29 mouse cellular contexts compared by ENCODE assay signal in the genomic region with DNA sequence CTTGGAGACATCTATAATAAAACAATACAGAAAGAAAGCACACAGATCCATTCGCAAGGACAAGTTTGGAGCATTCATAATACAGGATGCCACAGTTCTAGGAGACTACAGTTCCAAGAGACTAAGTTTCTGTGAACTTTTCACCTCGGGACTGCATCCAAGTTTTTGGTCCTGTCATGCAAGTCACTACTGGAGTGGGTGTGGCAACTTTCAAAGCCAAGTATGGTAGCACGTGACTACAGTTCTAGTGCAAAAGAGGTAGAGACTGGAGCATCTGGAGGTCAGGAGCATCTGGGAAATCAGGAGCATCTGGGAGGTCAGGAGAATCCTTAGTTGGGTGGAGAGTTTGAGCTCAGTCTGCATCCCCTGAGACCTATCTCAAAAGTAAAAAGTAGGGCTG. TPM values are rescaled to one million over a fixed set of nuclear protein-coding genes. Genes with fewer than 3 reads are reported as not detected.
"Had no signal": no experiment of that assay in that cellular context is flagged by ENCODE, and none has a peak within 500 bp of the region (broad histone marks: within the 10 kb centered on the region; RNA-seq: fewer than 3 reads in every experiment).

No protein-coding gene starts in this region.

- DNase-seq: kidney, adult 11 months; kidney, postnatal 14 days; kidney, postnatal 4 days; liver; liver, embryonic 13.5 days; lung, postnatal 14 days; lung, postnatal 4 days; right cerebral cortex, postnatal 4 days; thymus, postnatal 25 days had no signal

- H3K4me2 ChIP-seq: intestine, embryonic 15.5 days; kidney, embryonic 15.5 days; limb, embryonic 13.5 days; liver, embryonic 13.5 days; midbrain, embryonic 12.5 days; stomach, embryonic 15.5 days had no signal

- H3K9ac ChIP-seq: intestine, embryonic 15.5 days; kidney, embryonic 15.5 days; limb, embryonic 13.5 days; liver, embryonic 13.5 days; midbrain, embryonic 12.5 days; stomach, embryonic 15.5 days had no signal

- H3K4me3 ChIP-seq: intestine, embryonic 15.5 days; kidney, embryonic 15.5 days; limb, embryonic 10.5 days; limb, embryonic 13.5 days; liver, embryonic 13.5 days; midbrain, embryonic 12.5 days; myocyte; stomach, embryonic 15.5 days had no signal

- H3K27me3 ChIP-seq: intestine, embryonic 15.5 days; kidney, embryonic 15.5 days; liver, embryonic 13.5 days had no signal

- H3K27ac ChIP-seq: intestine, embryonic 15.5 days; kidney, embryonic 15.5 days; limb, embryonic 10.5 days; limb, embryonic 13.5 days; liver, embryonic 13.5 days; midbrain, embryonic 12.5 days; stomach, embryonic 15.5 days had no signal

- ATAC-seq: intestine, embryonic 15.5 days; midbrain, embryonic 16.5 days had no signal

- H3K9me3 ChIP-seq: intestine, embryonic 15.5 days; kidney, embryonic 15.5 days; limb, embryonic 10.5 days; limb, embryonic 13.5 days; liver, embryonic 13.5 days; midbrain, embryonic 12.5 days; stomach, embryonic 15.5 days had no signal

- H3K36me3 ChIP-seq: intestine, embryonic 15.5 days; kidney, embryonic 15.5 days; limb, embryonic 10.5 days; limb, embryonic 13.5 days; liver, embryonic 13.5 days; midbrain, embryonic 12.5 days; stomach, embryonic 15.5 days had no signal

RNA-seq across cellular contexts. Expression of gene Lhfpl5, which starts 3.6 kb away (rescaled TPM):
- total RNA-seq: megakaryocyte progenitor cell, adult 5-6 weeks; megakaryocyte-erythroid progenitor cell, adult 5-6 weeks; monocyte, adult 5-6 weeks had no signal
- polyA plus RNA-seq: liver, embryonic 13.5 days had no signal

RNA-seq across cellular contexts. Expression of gene Clps, which starts 11.3 kb away (rescaled TPM):
- total RNA-seq: layer of hippocampus, adult 18-20 months; layer of hippocampus, postnatal 14 days; left cerebral cortex, postnatal 25 days; megakaryocyte progenitor cell, adult 5-6 weeks; megakaryocyte-erythroid progenitor cell, adult 5-6 weeks; monocyte, adult 5-6 weeks had no signal
- polyA plus RNA-seq: limb, embryonic 10.5 days; midbrain, embryonic 12.5 days; midbrain, embryonic 16.5 days; myocyte; neural tube, embryonic 11.5 days; neural tube, embryonic 14.5 days had no signal

RNA-seq across cellular contexts. Expression of gene Clpsl2, which starts 22.7 kb away (rescaled TPM):
- total RNA-seq: layer of hippocampus, adult 18-20 months; layer of hippocampus, postnatal 14 days; left cerebral cortex, postnatal 25 days; megakaryocyte progenitor cell, adult 5-6 weeks; megakaryocyte-erythroid progenitor cell, adult 5-6 weeks; monocyte, adult 5-6 weeks had no signal
- polyA plus RNA-seq: intestine, embryonic 15.5 days; kidney, embryonic 15.5 days; limb, embryonic 10.5 days; limb, embryonic 13.5 days; liver, embryonic 13.5 days; liver, embryonic 16.5 days; lung, embryonic 16.5 days; midbrain, embryonic 12.5 days; midbrain, embryonic 16.5 days; myocyte; neural tube, embryonic 11.5 days; neural tube, embryonic 14.5 days; stomach, embryonic 15.5 days; thymus, postnatal 0 days; urinary bladder, adult 2 months had no signal

RNA-seq across cellular contexts. Expression of gene Armc12, which starts 41.3 kb away (rescaled TPM):
- total RNA-seq: layer of hippocampus, adult 18-20 months; layer of hippocampus, postnatal 14 days; left cerebral cortex, postnatal 25 days; megakaryocyte progenitor cell, adult 5-6 weeks; megakaryocyte-erythroid progenitor cell, adult 5-6 weeks had no signal
- polyA plus RNA-seq: intestine, embryonic 15.5 days; kidney, embryonic 15.5 days; limb, embryonic 10.5 days; limb, embryonic 13.5 days; liver, embryonic 13.5 days; liver, embryonic 16.5 days; lung, embryonic 16.5 days; midbrain, embryonic 12.5 days; midbrain, embryonic 16.5 days; myocyte; neural tube, embryonic 11.5 days; neural tube, embryonic 14.5 days; stomach, embryonic 15.5 days; thymus, postnatal 0 days; urinary bladder, adult 2 months had no signal
